Mouse (Mus musculus): ENCODE data around the gene Ngrn.

Gene Ngrn

GRCm38 (mm10) chr7:80261372-80261990 is 466 bp downstream of the Ngrn start:
- DNase-seq (ENCODE audit: low spot score in 2 of 2) = no peak

- DNase-seq (ENCODE audit: low spot score in 2 of 2) = no peak
Observed at GRCm38 (mm10) chr7:80264606-80265005, 3.6 kb downstream of the Ngrn start.

- no peak for DNase-seq (ENCODE audit: low spot score in 2 of 2)
Observed at GRCm38 (mm10) chr7:80267764-80268163, 6.7 kb downstream of the Ngrn start.

GRCm38 (mm10) chr7:80268897-80269750 is 8.1 kb downstream of the Ngrn start, which contains the start of gene Vps33b:
Gene Vps33b (plus strand): TSS chr7:80269649.
- DNase-seq (ENCODE audit: low spot score in 2 of 2) = peak; percentile 92

GRCm38 (mm10) chr7:80269751-80270255 is 8.8 kb downstream of the Ngrn start:
- DNase-seq (ENCODE audit: low spot score in 2 of 2) = peak in 1 of 2 experiments; percentile 53

GRCm38 (mm10) chr7:80273456-80273855 is 12.4 kb downstream of the Ngrn start:
- DNase-seq (ENCODE audit: low spot score in 2 of 2) = no peak

GRCm38 (mm10) chr7:80276374-80276773 is 15.4 kb downstream of the Ngrn start:
- DNase-seq (ENCODE audit: low spot score in 2 of 2) = no peak

GRCm38 (mm10) chr7:80280032-80280431 is 19.0 kb downstream of the Ngrn start:
- no peak for DNase-seq (ENCODE audit: low spot score in 2 of 2)

GRCm38 (mm10) chr7:80280998-80281397 is 20.0 kb downstream of the Ngrn start:
- DNase-seq (ENCODE audit: low spot score in 2 of 2) = no peak

- DNase-seq (ENCODE audit: low spot score in 2 of 2) = no peak
Observed at GRCm38 (mm10) chr7:80281646-80282045, 20.6 kb downstream of the Ngrn start.

GRCm38 (mm10) chr7:80283226-80283918 is 22.4 kb downstream of the Ngrn start:
- DNase-seq (ENCODE audit: low spot score in 2 of 2) = no peak

GRCm38 (mm10) chr7:80284391-80284790 is 23.4 kb downstream of the Ngrn start:
- DNase-seq (ENCODE audit: low spot score in 2 of 2) = no peak

GRCm38 (mm10) chr7:80285725-80286124 is 24.7 kb downstream of the Ngrn start:
- DNase-seq (ENCODE audit: low spot score in 2 of 2) = no peak

- DNase-seq (ENCODE audit: low spot score in 2 of 2) = no peak
Observed at GRCm38 (mm10) chr7:80287736-80288135, 26.7 kb downstream of the Ngrn start.

GRCm38 (mm10) chr7:80294062-80294763 is 33.2 kb downstream of the Ngrn start, which contains the start of gene Prc1:
Gene Prc1 (plus strand): TSS chr7:80294450.
- peak; percentile 98 to 99 for DNase-seq (ENCODE audit: low spot score in 2 of 2)

GRCm38 (mm10) chr7:80294764-80295648 is 34.0 kb downstream of the Ngrn start:
- no peak for DNase-seq (ENCODE audit: low spot score in 2 of 2)

GRCm38 (mm10) chr7:80296462-80296861 is 35.4 kb downstream of the Ngrn start:
- DNase-seq (ENCODE audit: low spot score in 2 of 2) = no peak

GRCm38 (mm10) chr7:80297041-80297440 is 36.0 kb downstream of the Ngrn start:
- no peak for DNase-seq (ENCODE audit: low spot score in 2 of 2)

GRCm38 (mm10) chr7:80298754-80299153 is 37.7 kb downstream of the Ngrn start:
- DNase-seq (ENCODE audit: low spot score in 2 of 2) = no peak

- no peak for DNase-seq (ENCODE audit: low spot score in 2 of 2)
Observed at GRCm38 (mm10) chr7:80299568-80299967, 38.6 kb downstream of the Ngrn start.
